Mouse (Mus musculus): ENCODE measurements around the gene Cacnb1. TPM values are rescaled to one million over a fixed set of nuclear protein-coding genes. Genes with fewer than 3 reads are reported as not detected.

Cacnb1 gene
- polyA plus RNA-seq, 1 experiment from 2014 or later: 5.1 TPM

GRCm38 (mm10) chr11:98019883-98020610 is 2.8 kb downstream of the Cacnb1 start:
- Histone ChIP-seq H3K27ac (ENCODE audit: low read length) (no peak overlapping the region), H3K9me3 (ENCODE audit: control insufficient read depth, low read length) (no peaks in the 10 kb centered on the region), H3K27me3 (replicated peaks; ENCODE audit: control insufficient read depth, insufficient read depth, low read length) (no peaks in the 10 kb centered on the region), H3K4me3 (ENCODE audit: low read length) (no peak overlapping the region), H3K4me2 (ENCODE audit: low read depth, low read length) (0 out of 2 replicates have a peak overlapping the region, but pooled peaks have one; percentile 19), H3K9ac (ENCODE audit: low read depth, low read length) (peak overlapping the region; percentile 19; the same call in 1 of the 2 replicates), H3K36me3 (ENCODE audit: control insufficient read depth, insufficient read depth, low read length) (no peaks in the 10 kb centered on the region), H3K4me1 (ENCODE audit: control insufficient read depth, insufficient read depth, low read length) (peaks cover 16% of the 10 kb centered on the region)
- WGBS: 36% methylated on average over 8 of the region's 8 CpGs
- ATAC-seq: no peak

- ATAC-seq: peak; percentile 19; the same call in 1 of the 2 replicates
- Histone ChIP-seq H3K27ac (ENCODE audit: low read length) (no peak overlapping the region), H3K4me2 (ENCODE audit: low read depth, low read length) (peak overlapping the region; percentile 19; the same call in 1 of the 2 replicates), H3K4me1 (ENCODE audit: control insufficient read depth, insufficient read depth, low read length) (peaks cover 16% of the 10 kb centered on the region), H3K27me3 (replicated peaks; ENCODE audit: control insufficient read depth, insufficient read depth, low read length) (no peaks in the 10 kb centered on the region), H3K36me3 (ENCODE audit: control insufficient read depth, insufficient read depth, low read length) (no peaks in the 10 kb centered on the region), H3K9ac (ENCODE audit: low read depth, low read length) (no peak overlapping the region), H3K4me3 (ENCODE audit: low read length) (no peak overlapping the region), H3K9me3 (ENCODE audit: control insufficient read depth, low read length) (no peaks in the 10 kb centered on the region)
- WGBS: 44% methylated on average over 10 of the region's 10 CpGs
These were observed 3.8 kb downstream of the Cacnb1 start for GRCm38 (mm10) chr11:98018858-98019641.

DNA sequence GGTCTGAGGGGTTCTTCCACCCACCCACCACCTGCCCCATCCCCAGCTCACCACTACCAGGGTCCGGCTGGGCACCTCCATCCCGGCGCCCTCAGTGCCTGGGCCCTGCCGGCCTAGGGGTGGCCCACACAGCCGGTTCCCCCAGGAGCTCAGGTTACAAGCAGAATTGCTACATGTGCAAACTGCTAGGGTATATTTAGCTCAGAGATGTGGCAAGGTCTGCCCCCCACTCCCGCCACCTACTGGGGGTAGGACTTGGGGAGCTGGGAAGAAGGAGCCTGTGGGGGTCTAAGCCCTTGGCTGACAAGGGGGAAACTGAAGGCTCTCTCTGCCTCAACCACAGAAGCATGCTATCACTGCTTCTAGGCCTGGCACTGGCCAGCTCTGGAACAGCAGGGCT is 4.6 kb downstream of the Cacnb1 start:
- ATAC-seq: no peak
- no peaks in the 10 kb centered on the region for H3K9me3 ChIP-seq (ENCODE audit: control insufficient read depth, low read length)
- H3K9ac ChIP-seq (ENCODE audit: low read depth, low read length): no peak overlapping the region
- no peaks in the 10 kb centered on the region for H3K27me3 ChIP-seq (replicated peaks; ENCODE audit: control insufficient read depth, insufficient read depth, low read length)
- H3K36me3 ChIP-seq (ENCODE audit: control insufficient read depth, insufficient read depth, low read length): no peaks in the 10 kb centered on the region
- H3K4me3 ChIP-seq (ENCODE audit: low read length): no peak overlapping the region
- WGBS: 78% methylated on average over 6 of the region's 6 CpGs
- peaks cover 14% of the 10 kb centered on the region for H3K4me1 ChIP-seq (ENCODE audit: control insufficient read depth, insufficient read depth, low read length)
- H3K27ac ChIP-seq (ENCODE audit: low read length): no peak overlapping the region
- no peak overlapping the region for H3K4me2 ChIP-seq (ENCODE audit: low read depth, low read length)

DNA sequence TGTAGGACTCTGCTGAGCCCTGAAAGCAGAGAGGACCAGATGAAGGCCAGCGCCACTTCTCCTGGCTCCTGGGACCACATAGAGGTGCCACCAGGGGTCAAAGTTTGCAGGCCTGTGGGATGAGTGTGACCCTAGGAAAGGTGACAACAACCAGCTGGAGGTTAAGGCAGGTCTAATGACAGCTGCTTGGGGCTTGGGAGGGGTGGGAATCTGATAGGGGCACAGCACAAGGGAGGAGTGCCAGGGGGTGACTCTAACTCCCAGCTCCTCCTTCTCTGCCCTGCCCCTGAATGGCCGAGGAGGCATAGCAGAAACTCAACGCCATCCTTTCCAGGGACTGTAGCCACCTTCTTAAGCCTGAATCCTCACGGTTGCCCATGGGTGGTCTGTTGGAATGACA is 6.0 kb downstream of the Cacnb1 start:
- no peaks in the 10 kb centered on the region for H3K36me3 ChIP-seq (ENCODE audit: control insufficient read depth, insufficient read depth, low read length)
- 79% methylated on average over 4 of the region's 4 CpGs for WGBS
- H3K4me1 ChIP-seq (ENCODE audit: control insufficient read depth, insufficient read depth, low read length): peaks cover 15% of the 10 kb centered on the region
- H3K9ac ChIP-seq (ENCODE audit: low read depth, low read length): no peak overlapping the region
- H3K27ac ChIP-seq (ENCODE audit: low read length): no peak overlapping the region
- no peaks in the 10 kb centered on the region for H3K9me3 ChIP-seq (ENCODE audit: control insufficient read depth, low read length)
- no peaks in the 10 kb centered on the region for H3K27me3 ChIP-seq (replicated peaks; ENCODE audit: control insufficient read depth, insufficient read depth, low read length)
- H3K4me2 ChIP-seq (ENCODE audit: low read depth, low read length): no peak overlapping the region
- no peak overlapping the region for H3K4me3 ChIP-seq (ENCODE audit: low read length)
- ATAC-seq: no peak

GRCm38 (mm10) chr11:98016177-98016576 is 6.7 kb downstream of the Cacnb1 start:
- Histone ChIP-seq H3K4me1 (ENCODE audit: control insufficient read depth, insufficient read depth, low read length) (peaks cover 9% of the 10 kb centered on the region; the same call in 1 of the 2 replicates), H3K4me3 (ENCODE audit: low read length) (no peak overlapping the region), H3K27ac (ENCODE audit: low read length) (no peak overlapping the region), H3K4me2 (ENCODE audit: low read depth, low read length) (no peak overlapping the region), H3K9ac (ENCODE audit: low read depth, low read length) (no peak overlapping the region), H3K36me3 (ENCODE audit: control insufficient read depth, insufficient read depth, low read length) (no peaks in the 10 kb centered on the region), H3K27me3 (replicated peaks; ENCODE audit: control insufficient read depth, insufficient read depth, low read length) (no peaks in the 10 kb centered on the region), H3K9me3 (ENCODE audit: control insufficient read depth, low read length) (no peaks in the 10 kb centered on the region)
- no peak for ATAC-seq
- WGBS: 88% methylated on average over 5 of the region's 5 CpGs

- 81% methylated on average over 10 of the region's 10 CpGs for WGBS
- H3K36me3 ChIP-seq (ENCODE audit: control insufficient read depth, insufficient read depth, low read length): no peaks in the 10 kb centered on the region
- no peaks in the 10 kb centered on the region for H3K9me3 ChIP-seq (ENCODE audit: control insufficient read depth, low read length)
- no peak overlapping the region for H3K27ac ChIP-seq (ENCODE audit: low read length)
- H3K4me1 ChIP-seq (ENCODE audit: control insufficient read depth, insufficient read depth, low read length): 0 out of 2 replicates have a peak, but pooled peaks cover 3% of the 10 kb centered on the region
- H3K27me3 ChIP-seq (replicated peaks; ENCODE audit: control insufficient read depth, insufficient read depth, low read length): no peaks in the 10 kb centered on the region
- no peak overlapping the region for H3K4me2 ChIP-seq (ENCODE audit: low read depth, low read length)
- H3K4me3 ChIP-seq (ENCODE audit: low read length): no peak overlapping the region
- ATAC-seq: no peak
- H3K9ac ChIP-seq (ENCODE audit: low read depth, low read length): no peak overlapping the region
These were observed 10.0 kb downstream of the Cacnb1 start for GRCm38 (mm10) chr11:98012831-98013230.

DNA sequence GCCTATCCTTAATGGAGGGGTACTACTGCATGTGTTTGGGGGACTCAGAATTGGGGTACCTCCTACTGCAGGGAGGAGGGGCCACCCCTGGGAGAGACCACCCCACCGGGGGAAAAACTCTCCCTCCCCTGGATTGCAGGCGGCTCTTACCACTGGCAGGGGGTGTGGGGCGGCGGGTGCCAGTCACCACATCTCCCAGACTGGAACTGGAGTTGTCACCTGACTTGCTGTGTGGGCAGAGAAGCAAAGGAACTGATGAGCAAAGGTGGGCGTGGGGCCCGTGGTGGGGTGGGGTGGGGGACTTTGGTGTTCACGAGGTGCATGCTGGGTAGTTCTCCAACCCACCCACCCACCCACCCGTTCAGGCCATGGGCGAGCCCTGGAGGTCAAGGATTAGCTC is 11.1 kb downstream of the Cacnb1 start:
- H3K36me3 ChIP-seq (ENCODE audit: control insufficient read depth, insufficient read depth, low read length): no peaks in the 10 kb centered on the region
- H3K27me3 ChIP-seq (replicated peaks; ENCODE audit: control insufficient read depth, insufficient read depth, low read length): no peaks in the 10 kb centered on the region
- no peak overlapping the region for H3K27ac ChIP-seq (ENCODE audit: low read length)
- no peak overlapping the region for H3K4me3 ChIP-seq (ENCODE audit: low read length)
- H3K4me1 ChIP-seq (ENCODE audit: control insufficient read depth, insufficient read depth, low read length): 0 out of 2 replicates have a peak, but pooled peaks cover 3% of the 10 kb centered on the region
- H3K9ac ChIP-seq (ENCODE audit: low read depth, low read length): no peak overlapping the region
- ATAC-seq: no peak
- H3K4me2 ChIP-seq (ENCODE audit: low read depth, low read length): no peak overlapping the region
- 59% methylated on average over 9 of the region's 9 CpGs for WGBS
- H3K9me3 ChIP-seq (ENCODE audit: control insufficient read depth, low read length): no peaks in the 10 kb centered on the region

GRCm38 (mm10) chr11:98008087-98008486 is 14.7 kb downstream of the Cacnb1 start:
- Histone ChIP-seq H3K27me3 (replicated peaks; ENCODE audit: control insufficient read depth, insufficient read depth, low read length) (no peaks in the 10 kb centered on the region), H3K4me3 (ENCODE audit: low read length) (no peak overlapping the region), H3K36me3 (ENCODE audit: control insufficient read depth, insufficient read depth, low read length) (peaks cover 2% of the 10 kb centered on the region; the same call in 1 of the 2 replicates), H3K9ac (ENCODE audit: low read depth, low read length) (no peak overlapping the region), H3K4me2 (ENCODE audit: low read depth, low read length) (no peak overlapping the region), H3K9me3 (ENCODE audit: control insufficient read depth, low read length) (no peaks in the 10 kb centered on the region), H3K4me1 (ENCODE audit: control insufficient read depth, insufficient read depth, low read length) (peaks cover 7% of the 10 kb centered on the region), H3K27ac (ENCODE audit: low read length) (no peak overlapping the region)
- ATAC-seq: no peak
- 76% methylated on average over 11 of the region's 11 CpGs for WGBS

DNA sequence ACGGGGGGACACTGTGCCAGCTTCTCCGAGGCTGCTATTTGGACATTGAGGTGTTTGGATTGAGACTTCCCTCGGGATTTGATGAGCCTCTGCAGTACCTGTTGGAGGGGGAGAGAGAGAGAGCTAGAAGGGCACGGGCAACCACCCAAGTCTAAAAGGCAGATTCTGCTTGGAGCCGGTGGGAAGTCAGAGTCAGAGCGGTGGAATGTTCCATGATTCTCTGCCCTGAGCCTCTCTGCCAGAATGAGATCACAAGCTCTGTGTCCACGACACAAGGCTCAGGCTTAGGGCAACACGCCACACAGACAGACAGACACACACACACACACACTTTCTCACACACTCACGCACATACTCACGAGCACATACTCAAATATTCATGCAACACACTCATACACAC is 17.1 kb downstream of the Cacnb1 start:
- no peak for ATAC-seq
- H3K4me2 ChIP-seq (ENCODE audit: low read depth, low read length): no peak overlapping the region
- peaks cover 12% of the 10 kb centered on the region; the same call in 1 of the 2 replicates for H3K27me3 ChIP-seq (replicated peaks; ENCODE audit: control insufficient read depth, insufficient read depth, low read length)
- peaks cover 2% of the 10 kb centered on the region; the same call in 1 of the 2 replicates for H3K36me3 ChIP-seq (ENCODE audit: control insufficient read depth, insufficient read depth, low read length)
- H3K27ac ChIP-seq (ENCODE audit: low read length): no peak overlapping the region
- 78% methylated on average over 10 of the region's 10 CpGs for WGBS
- H3K4me3 ChIP-seq (ENCODE audit: low read length): no peak overlapping the region
- H3K9me3 ChIP-seq (ENCODE audit: control insufficient read depth, low read length): no peaks in the 10 kb centered on the region
- peaks cover 7% of the 10 kb centered on the region for H3K4me1 ChIP-seq (ENCODE audit: control insufficient read depth, insufficient read depth, low read length)
- H3K9ac ChIP-seq (ENCODE audit: low read depth, low read length): no peak overlapping the region
